Mouse (Mus musculus): Measurements from ENCODE around the gene Fam13a.

Fam13a gene

DNA sequence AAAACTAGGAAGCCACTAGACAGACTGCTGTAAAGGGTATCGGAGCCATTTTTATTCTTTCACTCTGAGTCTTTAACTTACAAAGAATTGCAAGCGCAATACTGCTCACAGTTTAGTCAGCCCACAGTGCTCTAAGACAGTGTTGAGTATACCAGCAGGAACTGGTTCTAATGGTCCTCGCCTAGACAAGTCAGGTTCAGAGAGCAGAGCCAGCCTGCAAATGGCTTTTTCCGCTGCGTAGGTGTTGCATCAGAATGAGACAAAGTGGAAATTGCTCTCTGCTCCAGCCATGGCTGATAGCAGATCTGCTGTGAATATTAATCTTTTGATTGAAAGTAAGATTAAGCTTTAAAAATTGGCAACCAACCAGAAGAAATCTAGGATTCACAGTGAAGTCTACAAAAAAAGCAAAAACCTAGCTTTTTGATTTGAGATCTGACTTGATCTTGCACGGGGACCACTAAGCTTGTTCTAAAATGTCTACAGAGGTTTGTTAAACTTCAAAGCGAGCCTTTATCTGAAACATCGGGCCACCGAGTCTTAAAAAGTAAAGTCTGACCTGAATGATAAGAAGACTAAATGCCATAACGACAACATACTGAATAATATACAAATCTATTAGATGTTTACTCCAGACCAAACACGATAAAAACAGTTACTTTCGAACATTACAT is 91.7 kb downstream of the Fam13a start:
- no peak for DNase-seq

DNA sequence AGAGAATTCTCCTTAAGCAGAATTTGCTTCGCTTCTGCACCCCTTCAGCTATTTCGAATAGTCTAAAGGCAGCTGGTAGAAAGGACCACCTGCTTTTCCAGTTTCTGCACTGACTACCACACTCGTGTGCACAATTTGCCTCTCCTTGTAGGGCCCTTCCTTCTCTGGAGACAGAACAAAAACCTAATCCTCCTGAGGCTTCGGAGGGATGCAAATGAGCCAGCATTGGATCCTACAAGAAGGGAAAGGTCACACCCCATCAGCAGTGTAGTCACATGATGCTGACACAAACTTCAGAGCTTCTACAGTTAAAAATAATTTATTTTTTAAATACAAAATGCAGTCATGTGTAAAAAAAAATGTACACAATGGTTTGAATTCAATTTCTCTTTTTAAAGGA is 93.2 kb downstream of the Fam13a start:
- DNase-seq: no peak

DNA sequence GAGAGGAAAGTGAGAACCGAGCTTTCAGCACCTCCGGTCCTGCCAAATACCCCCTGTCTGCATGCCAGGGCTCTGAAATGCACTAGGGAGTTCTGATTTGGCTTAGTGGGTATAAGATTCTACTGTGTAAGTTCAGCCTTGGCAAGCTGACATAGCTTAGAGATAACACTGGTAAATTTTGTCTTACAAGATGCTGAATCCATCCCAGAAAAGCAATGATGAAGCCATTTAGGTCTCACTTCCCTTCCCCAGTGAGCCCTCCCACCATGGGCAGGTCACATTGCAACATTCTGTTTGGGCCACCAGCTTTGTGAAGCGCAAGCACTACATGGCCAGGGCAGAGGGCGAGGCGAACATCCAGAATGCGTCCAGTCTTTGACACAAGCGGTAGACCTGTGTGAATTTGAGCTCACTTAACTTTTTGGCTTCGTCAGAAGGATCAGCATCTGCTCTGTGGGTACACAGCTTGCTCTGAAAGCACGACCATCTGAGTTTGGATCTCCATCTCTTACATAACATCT is 94.4 kb downstream of the Fam13a start:
- no peak for DNase-seq

DNA sequence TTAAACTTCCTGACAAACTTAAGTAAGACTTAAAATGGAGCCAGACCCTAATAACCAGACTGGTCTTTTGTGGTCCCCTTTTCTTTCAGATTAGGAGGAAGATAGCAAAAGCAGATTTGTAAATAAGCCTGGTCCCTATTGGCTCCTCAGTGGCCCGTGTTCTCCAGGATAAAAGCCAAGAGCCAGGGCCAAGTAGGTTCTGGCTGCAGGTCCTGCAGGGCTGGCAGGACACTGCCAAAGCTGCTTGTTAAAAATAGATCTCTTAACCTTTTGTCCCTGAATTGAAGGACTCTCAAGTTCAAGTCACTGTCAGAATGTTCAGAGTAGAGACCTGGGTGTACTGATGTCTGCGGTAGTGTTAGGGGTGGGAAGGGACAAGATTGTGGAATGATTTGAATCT is 96.5 kb downstream of the Fam13a start:
- DNase-seq: no peak

DNA sequence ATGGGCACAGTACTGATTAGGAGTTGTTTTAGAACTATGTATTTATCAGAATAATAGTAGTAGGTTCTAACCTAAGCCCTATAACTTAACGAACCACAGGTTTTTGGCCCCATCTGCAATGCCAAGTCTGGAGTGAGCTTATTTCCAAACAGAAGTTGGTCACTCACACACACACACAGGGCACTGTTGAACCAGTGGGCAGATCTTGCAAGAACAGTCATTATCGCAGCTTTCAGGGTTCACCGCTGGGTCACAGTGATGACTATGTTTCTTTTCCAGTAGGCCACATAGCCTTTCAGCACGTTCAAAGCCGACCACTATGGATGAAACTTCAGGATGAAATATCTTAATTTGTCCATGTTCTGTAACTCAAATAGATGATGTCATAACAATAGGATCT is 101.8 kb downstream of the Fam13a start:
- no peak for DNase-seq

DNA sequence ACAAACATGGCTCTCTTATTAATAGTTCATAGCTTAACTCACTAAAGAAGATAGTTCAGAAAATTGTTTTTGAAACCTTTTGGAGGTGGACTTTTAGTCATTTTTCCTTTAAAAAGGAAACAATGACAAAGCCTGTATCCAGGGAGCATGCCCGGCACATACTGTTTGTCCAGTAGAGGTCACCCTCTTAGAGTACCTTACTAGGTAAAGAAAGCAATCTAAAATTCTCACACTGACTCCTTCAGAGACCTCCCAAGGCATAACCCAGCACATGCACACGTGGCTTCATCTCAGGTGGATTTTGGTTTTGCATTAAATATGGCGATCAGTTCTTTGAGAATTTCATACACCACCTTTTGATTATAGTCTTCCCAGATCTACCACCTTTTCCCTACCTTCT is 102.7 kb downstream of the Fam13a start:
- no peak for DNase-seq

DNA sequence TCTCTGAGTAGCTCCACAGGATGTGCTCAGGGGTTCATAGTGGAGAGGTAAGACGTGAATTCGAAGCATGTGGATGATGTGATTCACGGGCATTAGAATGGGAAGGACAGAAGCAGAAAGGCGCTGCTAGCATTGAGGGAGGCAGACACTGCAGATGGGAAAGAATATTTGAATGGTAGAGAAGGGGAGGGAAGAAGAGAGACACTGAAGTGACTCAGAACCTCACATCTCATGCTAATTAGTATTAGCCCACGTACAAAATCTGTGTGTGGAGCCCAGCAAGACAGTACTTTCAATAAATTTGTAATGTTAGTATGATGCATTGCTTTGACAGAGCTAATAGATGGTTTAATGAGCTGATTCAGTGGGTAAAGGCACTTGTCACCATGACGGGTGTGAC is 103.6 kb downstream of the Fam13a start:
- DNase-seq: no peak

DNA sequence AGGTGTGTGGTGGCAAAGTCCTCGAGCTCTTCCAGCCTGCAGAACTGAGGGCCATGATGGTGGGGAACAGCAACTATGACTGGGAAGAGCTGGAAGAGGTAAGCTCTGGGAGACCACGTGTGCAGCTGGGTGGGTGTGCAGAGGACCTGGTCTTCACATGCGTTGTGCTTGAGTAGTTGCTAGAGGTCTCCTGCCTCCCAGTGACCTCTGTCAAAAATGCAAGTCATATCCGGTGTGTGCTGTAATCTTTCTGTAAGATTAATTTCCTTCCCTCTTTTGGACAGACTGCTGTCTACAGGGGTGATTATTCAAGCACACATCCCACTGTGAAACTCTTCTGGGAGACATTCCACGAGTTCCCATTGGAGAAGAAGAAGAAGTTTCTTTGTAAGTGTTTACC is 107.9 kb downstream of the Fam13a start:
- no peak for DNase-seq

DNA sequence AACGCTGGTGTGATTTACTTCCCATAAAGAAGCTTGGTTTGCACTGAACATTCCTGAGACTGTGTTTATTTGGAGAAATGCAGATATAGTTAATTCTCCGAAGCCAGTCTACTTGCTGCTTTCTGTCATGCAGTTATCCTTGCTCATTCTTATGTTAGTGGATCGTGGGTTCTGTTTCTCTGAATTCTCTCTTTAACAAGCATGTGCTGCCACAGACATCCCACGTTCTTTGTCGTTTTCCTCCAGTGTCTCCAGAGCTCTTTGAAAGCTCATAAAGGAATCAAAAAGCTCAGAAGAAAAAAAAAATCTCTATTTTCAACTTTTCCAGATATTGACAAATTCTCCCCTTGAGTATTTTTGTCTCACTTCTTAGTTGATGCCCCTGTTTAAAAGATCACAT is 110.4 kb downstream of the Fam13a start:
- no peak for DNase-seq

DNA sequence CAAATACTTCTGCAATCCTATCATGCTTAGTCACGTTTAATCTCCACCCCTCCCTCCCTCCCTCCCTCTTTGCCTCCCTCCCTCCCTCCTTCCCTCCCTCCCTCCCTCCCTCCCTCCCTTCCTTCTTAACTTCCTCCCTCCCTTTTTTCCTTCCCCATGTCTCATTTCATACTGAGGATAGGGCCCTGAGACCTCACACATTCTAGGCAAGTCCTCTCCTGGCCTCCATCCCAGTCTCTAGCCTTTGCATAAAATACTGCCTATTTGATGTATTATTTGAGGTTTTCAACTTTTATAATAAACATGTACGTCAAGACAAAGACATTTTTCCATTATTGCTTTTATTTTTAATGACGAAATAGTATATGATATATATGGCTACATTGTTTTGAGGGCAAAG is 110.8 kb downstream of the Fam13a start:
- no peak for DNase-seq

DNA sequence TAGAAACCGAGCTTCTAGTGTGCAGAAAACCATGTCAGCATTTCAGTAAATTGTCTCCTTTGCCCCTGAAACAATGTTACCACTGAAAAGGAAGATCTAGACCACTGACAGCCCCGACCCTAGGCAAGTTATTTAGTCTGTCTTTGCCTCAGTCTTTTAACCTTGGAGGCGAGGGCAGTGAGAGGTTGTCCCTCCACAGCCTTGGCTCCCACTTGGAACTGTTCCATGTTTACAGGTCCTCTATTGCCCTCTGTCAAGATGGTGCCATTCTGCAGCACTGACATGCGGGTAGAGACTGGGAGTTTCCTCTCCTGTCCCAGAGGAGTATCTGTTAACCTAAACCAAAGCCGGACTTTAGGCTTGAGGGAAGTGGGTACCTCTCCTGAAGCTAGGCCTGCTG is 111.5 kb downstream of the Fam13a start:
- no peak for DNase-seq

DNA sequence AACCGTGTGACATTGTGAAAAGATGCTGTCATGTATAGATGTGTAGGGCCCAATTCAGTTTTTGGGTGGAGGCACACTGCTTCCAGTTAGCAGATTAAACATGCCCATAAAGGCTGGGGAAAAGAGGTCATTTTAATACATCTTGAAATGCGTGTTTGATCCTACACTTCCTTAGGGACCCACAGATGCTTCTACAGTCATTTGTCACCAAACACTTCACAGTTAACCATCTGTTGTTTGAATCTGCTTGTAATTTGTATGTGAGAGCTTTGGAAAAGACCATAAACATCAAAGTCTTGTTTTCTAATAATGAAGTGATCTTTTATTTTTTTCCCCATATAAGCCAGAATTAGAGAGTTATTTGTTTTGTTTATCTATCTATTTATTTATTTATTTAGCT is 116.6 kb downstream of the Fam13a start:
- DNase-seq: no peak

DNA sequence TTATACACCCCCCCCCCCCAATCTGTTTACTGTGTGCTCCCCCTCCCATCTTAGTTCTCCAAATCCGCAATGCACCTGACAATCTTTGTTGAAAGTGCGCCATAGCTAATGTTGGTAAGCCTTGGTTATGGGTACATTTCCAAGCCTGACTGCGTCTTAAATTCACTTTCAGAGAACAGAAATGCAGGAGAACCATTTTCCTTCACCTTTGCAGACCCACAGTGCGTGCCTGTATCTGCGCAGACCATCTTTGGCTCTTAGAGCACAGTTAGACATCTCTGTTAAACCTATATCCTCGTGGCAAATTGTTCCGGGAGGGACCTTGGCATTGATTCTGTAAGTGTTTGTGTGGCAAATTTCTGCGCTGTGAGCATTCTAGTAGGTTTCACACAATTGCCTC is 117.0 kb downstream of the Fam13a start:
- DNase-seq: no peak

DNA sequence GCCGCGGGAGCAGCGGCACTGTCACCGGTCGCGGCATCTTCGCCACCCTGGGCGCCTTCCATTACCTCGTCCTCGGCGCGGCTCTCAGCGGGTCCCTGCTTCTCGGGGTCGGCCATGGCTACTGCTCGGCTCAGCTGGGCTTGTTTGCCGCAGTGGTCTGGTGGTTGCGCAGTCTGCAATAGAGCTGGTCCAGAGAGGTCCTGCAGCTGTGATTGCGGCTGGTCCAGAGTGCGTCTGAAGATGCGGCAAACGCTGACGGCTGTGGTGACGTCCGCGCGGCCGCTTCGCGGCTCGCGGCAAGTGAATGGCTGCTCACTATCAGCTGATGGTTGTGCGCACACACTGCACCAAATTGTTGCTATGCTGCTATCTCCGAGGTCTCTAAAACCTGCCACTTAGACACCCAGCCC is 117.5 kb downstream of the Fam13a start, which contains the start of gene Nap1l5:
Gene Nap1l5, minus strand, starts transcription at position 225 of the 410 bp plus-strand sequence.
- DNase-seq: no peak

DNA sequence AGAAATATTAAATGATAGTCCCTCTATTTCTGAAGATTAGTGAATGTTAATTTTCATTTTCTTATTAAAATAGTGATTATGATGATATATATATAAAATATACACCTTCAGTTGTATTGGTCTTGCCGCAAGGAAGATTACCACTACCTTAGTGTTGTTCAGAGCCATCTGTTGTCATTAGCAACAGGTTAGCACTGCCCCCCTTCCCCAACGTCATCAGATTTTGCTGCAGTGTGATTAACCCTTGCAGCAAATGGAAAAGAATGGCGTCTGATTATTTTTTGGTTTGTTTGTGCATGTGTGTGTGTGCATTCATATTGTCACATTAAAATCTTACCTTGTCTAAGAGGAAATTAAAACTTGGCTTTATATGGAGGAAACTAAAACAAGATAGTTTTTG is 119.8 kb downstream of the Fam13a start:
- DNase-seq: no peak

DNA sequence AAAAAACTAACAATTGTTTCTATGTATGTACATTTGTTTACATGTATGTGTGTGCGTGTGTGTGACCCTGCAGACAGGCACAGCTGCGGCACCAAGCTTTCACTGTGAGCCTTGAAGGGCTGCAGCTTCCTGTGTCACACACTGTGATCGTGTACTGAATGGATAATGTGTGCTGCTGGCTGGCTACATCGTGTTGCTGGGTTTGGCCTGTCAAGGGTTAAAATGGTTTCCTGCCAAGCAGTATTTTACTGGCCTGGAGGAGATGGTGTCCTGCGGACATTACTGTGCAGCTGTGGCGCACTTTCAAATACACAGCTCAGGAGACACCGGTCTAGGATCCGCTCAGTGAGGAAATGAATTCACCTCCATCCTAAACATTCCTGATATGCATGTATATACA is 121.2 kb downstream of the Fam13a start:
- DNase-seq: no peak

DNA sequence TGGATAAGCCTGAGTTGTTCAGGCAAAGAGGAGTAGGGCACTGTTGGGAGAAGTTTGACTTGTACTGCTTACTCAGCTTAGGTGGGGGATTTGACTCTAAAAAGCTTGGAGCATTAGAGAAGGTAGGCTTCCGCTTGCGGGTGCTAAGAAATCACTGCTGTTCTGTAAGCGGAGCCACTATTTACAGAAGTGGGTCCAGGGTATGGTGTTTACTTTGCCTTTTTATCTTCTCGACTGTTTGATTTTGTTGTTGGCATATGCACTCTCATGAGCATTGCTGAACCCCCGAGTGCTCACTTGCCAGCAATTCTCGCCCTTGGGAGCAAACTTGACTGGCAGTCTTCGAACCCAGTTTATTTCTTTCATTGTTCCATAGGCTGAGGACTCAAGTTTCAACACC is 123.8 kb downstream of the Fam13a start:
- no peak for DNase-seq

DNA sequence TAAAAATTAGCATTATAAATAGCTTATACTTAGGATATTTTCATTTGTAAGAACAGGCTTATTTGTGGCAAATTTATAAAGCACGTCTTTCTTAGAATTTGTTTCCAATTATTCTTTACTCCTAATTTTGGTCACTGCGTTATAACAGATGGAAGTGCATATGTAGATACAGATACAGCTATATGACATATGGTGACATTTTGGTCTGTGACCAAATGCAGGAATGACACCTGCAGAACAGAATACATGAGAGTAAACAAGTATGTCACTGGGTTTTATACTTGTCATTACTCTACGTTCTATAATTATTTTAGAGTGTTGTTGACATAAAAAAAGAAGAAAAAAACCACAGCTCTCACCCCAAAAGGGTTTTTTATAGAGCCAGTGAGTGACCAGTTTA is 125.3 kb downstream of the Fam13a start:
- no peak for DNase-seq

DNA sequence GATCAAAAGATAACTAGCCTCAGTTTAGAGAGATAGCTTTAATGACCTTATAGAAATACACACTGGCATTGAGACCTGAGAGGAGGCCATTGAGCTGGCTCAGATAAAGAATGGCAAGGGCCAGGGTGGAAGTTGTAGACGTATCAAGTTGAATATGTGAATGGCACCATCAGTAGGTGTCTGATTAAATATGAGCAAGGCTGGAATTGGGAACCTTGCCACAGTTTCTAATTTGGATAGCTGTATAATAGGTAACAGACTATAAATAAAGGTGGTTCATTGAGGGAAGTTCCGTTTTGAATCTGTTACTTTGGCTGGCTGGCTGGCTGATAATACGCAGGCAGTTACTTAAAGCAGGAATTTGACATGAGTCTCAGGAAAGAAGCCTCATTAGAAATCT is 127.7 kb downstream of the Fam13a start:
- DNase-seq: no peak

DNA sequence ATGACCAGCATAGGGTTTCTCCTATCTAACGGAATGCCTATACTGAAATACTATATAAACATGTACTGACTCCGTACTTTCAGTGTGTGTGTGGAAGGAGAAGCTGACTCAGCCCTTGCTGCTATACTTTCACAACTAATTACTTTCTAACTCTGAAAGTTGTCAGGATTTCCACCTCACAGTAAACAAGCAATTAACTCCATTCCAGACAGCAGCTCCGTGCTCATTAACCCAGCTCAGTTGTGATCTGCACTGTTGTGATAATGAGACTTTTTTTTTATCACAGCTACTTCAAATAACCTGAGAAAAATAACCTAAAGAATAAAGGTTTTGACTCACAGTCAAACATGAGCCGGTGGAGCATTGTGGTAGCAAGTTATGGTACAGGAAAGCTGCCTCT is 129.4 kb downstream of the Fam13a start:
- DNase-seq: no peak

DNA sequence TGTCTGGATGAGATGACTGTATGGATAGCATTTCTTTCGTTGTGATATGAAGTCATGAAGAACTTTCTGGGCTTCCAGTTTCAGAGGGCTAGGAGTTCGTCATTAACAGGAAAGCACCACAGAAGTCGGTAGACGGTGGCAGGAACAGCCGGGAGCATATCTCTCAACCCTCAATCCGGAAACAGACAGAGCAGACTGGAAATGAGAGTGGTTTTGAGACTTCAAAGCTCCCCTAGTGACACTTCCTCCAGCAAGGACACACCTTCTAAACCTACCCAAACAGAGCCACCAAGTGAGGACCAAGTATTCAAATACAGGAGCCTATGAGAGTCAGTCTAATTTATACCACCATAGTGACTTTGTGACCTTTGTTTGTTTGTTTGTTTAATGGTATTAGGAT is 131.0 kb downstream of the Fam13a start:
- DNase-seq: no peak

DNA sequence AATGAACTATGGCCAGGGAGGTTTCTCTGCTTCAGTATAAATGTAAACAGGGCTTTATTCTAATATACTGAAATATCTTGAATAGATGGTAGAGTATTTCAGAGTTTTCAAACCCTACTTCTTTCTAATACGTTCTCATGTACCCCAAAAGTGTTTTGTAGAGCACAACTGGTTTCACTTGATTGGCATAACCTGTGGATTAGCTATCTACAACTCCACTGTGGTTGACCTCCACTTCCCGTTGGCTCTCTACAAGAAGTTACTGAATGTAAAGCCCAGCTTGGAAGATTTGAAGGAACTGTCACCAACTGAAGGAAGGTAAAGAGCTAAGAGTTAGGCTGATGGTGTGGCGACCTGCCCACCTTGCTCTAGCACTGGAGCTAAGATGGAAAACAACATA is 134.4 kb downstream of the Fam13a start:
- DNase-seq: no peak

DNA sequence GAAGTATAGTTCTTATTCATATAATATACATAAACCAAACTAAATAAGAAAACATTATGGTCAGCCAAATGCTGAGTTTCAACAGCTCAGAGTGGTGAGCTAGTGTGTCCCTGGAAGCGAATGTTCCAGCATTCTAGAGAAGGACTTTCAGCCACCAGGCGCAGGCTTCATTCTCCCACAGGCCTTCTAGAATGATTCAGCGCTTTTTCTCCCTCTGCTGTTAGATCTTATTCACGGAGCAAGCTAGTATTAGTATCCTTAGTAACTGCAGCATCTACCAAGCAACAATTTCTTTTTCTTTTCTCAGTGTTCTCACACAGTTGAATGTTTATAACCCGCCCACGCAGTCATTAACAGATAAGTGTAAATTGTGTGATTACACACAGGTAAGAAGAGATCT is 142.1 kb downstream of the Fam13a start:
- DNase-seq: no peak
